Mouse (Mus musculus) retina, postnatal 7 days (tissue): ENCODE data around the gene Ezr.
"Not testable (repeated sequence)": the region's sequence is repeated elsewhere in the genome, so short reads cannot be mapped to it uniquely, and the experiment has no call there.

ENCODE experiments used
- DNase-seq: peaks from one replicate; pipeline ENCODE4 v3.0.0-alpha.2; 2012; ENCODE audit warnings: low read depth, low spot score

The Ezr gene

GRCm38 (mm10) chr17:6708194-6708593 lies 74.4 kb downstream of the Ezr start:
- DNase-seq: not testable (repeated sequence)

- not testable (repeated sequence) for DNase-seq
These were observed 75.2 kb downstream of the Ezr start for GRCm38 (mm10) chr17:6707422-6707821.

GRCm38 (mm10) chr17:6706448-6706847 lies 76.1 kb downstream of the Ezr start:
- DNase-seq: not testable (repeated sequence)

DNA sequence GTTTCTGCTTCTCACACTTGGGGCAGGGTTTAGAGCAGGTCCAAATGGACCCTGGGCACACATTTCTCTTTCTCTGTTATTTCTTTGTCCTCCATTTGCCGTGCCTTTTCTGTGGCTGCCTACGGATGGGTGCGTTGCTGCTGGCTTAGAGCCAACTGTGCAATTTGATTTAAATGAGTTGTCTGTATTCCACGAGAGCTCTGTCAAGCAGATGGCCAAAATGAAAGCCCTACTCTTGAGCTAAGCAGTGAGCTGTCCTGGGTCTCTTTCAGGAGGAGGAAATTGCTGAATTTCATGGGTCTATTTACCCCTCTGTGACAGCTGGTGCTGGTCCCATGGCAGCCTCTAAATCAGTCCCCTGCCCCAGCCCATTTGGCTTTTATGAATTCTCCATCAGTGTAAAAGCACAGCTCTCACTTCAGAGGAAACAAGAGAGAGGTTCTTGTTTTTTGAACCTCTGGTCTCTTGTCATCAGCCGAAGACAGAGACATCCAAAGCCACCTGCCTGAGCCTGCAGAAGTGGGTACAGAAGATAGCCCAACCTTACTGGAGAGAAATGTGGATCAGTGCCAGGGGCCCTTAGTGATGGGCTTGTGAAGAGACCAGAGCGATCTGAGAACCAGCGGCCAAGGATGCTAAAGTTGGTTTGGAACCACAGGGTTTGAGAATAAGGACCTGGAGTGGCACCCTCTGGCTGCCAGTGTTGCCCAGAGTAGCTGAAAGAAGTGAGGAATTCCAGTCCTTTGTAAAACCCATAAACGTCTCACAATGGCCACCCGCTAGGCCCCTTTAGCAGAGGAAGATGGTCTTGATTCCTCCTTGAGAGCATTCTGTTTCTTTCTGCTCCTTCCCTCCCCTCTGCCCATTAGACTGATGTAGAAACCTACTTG lies 79.0 kb downstream of the Ezr start:
- not testable (repeated sequence) for DNase-seq

GRCm38 (mm10) chr17:6702625-6703221 lies 79.9 kb downstream of the Ezr start:
- DNase-seq: not testable (repeated sequence)

GRCm38 (mm10) chr17:6700077-6700476 lies 82.5 kb downstream of the Ezr start:
- not testable (repeated sequence) for DNase-seq

DNA sequence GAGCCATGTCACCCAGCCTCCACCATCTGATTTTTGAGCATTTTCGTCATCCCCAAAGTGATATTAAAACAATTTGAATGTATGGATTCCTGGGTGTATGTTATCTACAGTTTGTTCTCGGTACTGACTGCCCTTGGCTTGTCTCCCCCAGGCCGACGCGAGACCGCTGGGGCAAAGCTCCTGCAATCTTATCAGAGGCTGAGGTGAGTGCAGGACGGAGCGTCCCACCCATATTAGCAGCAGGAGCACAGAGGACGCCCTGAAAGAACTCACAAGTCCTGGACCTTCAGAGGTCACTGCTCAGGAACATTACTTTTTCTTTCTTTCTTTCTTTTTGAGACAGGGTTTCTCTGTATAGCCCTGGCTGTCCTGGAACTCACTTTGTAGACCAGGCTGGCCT lies 83.1 kb downstream of the Ezr start:
- DNase-seq: not testable (repeated sequence)

- not testable (repeated sequence) for DNase-seq
These were observed 85.3 kb downstream of the Ezr start for GRCm38 (mm10) chr17:6697224-6697775.

GRCm38 (mm10) chr17:6696521-6696920 lies 86.1 kb downstream of the Ezr start:
- not testable (repeated sequence) for DNase-seq

GRCm38 (mm10) chr17:6695712-6696111 lies 86.9 kb downstream of the Ezr start:
- DNase-seq: not testable (repeated sequence)

DNA sequence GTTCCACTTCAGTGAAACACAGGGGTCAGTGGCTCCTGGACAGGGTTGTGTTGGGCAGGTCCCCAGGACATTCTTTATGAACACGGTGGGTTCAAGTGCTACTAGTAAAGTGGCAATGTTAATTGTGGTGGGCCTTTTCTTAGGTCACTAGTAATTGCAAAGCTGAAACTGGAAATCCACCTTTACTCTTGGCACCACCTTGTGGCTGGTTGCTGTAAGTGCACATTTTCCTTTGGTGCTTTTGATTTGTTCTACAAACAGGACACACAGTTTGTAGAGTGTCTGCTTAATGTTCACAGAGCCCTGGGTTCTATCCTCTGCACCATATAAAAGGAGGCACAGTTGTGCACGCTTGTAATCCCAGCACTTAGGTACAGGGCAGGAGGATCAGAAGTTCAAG lies 91.0 kb downstream of the Ezr start:
- DNase-seq: peak; percentile 25

- DNase-seq: not testable (repeated sequence)
These were observed 93.2 kb downstream of the Ezr start for GRCm38 (mm10) chr17:6689344-6689743.
